Mouse (Mus musculus) liver, embryonic 13.5 days (tissue): ENCODE data around the gene Rpp25l. TPM values are rescaled to one million over a fixed set of nuclear protein-coding genes. Genes with fewer than 3 reads are reported as not detected.

Experiments
- ATAC-seq: fragments of 200-750 bp; cut with Nextera tagmentation; 2 replicates; pipeline ENCODE4 v1.8.0; 2017; ENCODE audit warnings: low read depth, mild to moderate bottlenecking, moderate number of reproducible peaks, moderate library complexity
- DNase-seq: peaks from one replicate; pipeline ENCODE4 v3.0.0; 2022
- H3K27ac ChIP-seq: fragments of 300-500 bp; sonication (generic); 2 replicates; pipeline ENCODE4 v1.5.1; 2015; ENCODE audit warnings: moderate library complexity, mild to moderate bottlenecking, inconsistent platforms
- H3K27me3 ChIP-seq: fragments of 300-500 bp; sonication (generic); 2 replicates; pipeline ENCODE4 v1.6.1; 2015; ENCODE audit warnings: mild to moderate bottlenecking, inconsistent platforms
- H3K36me3 ChIP-seq: fragments of 300-500 bp; sonication (generic); 2 replicates; pipeline ENCODE4 v1.6.1; 2015; ENCODE audit warnings: mild to moderate bottlenecking, inconsistent platforms
- H3K4me1 ChIP-seq: fragments of 300-500 bp; sonication (generic); replicated peaks from 2 replicates; pipeline ENCODE4 v1.6.1; 2015; ENCODE audit warnings: inconsistent platforms
- H3K4me2 ChIP-seq: fragments of 300-500 bp; sonication (generic); 2 replicates; pipeline ENCODE4 v1.6.1; 2015; ENCODE audit warnings: inconsistent platforms, mild to moderate bottlenecking, moderate library complexity
- H3K4me3 ChIP-seq: fragments of 300-500 bp; sonication (generic); replicated peaks from 2 replicates; pipeline ENCODE4 v1.5.1; 2015; ENCODE audit warnings: mild to moderate bottlenecking, inconsistent platforms
- H3K9ac ChIP-seq: fragments of 300-500 bp; sonication (generic); 2 replicates; pipeline ENCODE4 v1.6.1; 2015; ENCODE audit warnings: mild to moderate bottlenecking, inconsistent platforms
- H3K9me3 ChIP-seq: fragments of 300-500 bp; sonication (generic); replicated peaks from 2 replicates; pipeline ENCODE4 v1.6.1; 2016; ENCODE audit warnings: inconsistent platforms
- WGBS: fragments of 180-500 bp; shearing (Covaris S2); methylation state at CpG from one replicate; pipeline ENCODE4 v1.1.7; 2015; ENCODE audit not compliant: insufficient replicate concordance; 5-methylcytosine and 5-hydroxymethylcytosine counted together
- polyA plus RNA-seq: library from polyadenylated mRNA; unstranded; fragments of >200 nt; fragmentation: Nextera tagmentation; extraction: Ambion mirVana; gene quantifications from 2 replicates; pipeline ENCODE4 v1.2.1, GENCODE M21; 2015

Rpp25l gene
- polyA plus RNA-seq, 1 experiment from 2014 or later: 38.6 TPM

DNA sequence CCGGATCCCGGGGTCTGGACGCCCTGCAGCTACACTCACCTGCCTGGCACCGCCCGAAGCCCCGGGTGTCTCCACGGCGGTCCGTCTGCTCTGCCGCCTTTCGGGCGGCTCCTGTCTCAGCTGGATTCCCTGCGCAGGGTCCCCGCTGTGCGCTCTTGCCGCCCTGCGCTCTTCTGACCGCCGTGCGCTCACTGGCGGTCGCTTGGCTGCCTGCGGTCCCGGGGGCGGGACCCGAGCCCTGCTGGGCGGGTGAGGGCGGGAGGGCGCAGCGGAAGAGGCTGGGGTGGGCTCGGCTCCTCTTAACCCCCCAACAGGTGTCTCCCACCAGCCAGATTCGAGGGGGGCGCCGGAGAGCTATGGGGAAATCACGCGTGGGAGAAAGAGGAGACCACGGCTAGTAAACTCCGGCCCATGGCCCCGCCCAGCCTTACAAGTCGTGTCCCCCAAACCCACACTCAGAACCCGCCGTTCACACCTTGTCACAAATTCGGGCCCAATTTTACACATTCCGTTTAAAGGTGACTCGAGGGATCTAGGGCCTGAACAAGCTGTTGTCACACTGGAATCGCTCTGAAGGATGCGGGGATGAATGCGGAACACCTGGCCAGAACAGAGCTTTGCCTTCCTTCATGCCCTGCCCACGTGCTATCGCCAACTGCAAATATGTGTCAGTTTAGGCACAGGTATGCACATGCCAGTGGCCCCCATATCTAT is 17.9 kb upstream of the Rpp25l start, which contains the start of gene Arid3c:
Gene Arid3c, minus strand, starts transcription at position 91 of the 714 bp plus-strand sequence.
- peaks cover 77% of the 10 kb centered on the region for H3K27me3 ChIP-seq
- no peaks in the 10 kb centered on the region for H3K36me3 ChIP-seq
- 2% methylated on average over 50 of the region's 50 CpGs for WGBS
- H3K9me3 ChIP-seq: no peaks in the 10 kb centered on the region
- no peak within 1 kb of the TSS for H3K27ac ChIP-seq
- DNase-seq: no peak
- H3K4me3 ChIP-seq: peak within 1 kb of the TSS; percentile 35
- peaks cover 7% of the 10 kb centered on the region; the same call in 1 of the 2 replicates for H3K4me1 ChIP-seq
- no peak within 1 kb of the TSS for H3K9ac ChIP-seq
- peak within 1 kb of the TSS; percentile 56 for H3K4me2 ChIP-seq
- no peak for ATAC-seq

DNA sequence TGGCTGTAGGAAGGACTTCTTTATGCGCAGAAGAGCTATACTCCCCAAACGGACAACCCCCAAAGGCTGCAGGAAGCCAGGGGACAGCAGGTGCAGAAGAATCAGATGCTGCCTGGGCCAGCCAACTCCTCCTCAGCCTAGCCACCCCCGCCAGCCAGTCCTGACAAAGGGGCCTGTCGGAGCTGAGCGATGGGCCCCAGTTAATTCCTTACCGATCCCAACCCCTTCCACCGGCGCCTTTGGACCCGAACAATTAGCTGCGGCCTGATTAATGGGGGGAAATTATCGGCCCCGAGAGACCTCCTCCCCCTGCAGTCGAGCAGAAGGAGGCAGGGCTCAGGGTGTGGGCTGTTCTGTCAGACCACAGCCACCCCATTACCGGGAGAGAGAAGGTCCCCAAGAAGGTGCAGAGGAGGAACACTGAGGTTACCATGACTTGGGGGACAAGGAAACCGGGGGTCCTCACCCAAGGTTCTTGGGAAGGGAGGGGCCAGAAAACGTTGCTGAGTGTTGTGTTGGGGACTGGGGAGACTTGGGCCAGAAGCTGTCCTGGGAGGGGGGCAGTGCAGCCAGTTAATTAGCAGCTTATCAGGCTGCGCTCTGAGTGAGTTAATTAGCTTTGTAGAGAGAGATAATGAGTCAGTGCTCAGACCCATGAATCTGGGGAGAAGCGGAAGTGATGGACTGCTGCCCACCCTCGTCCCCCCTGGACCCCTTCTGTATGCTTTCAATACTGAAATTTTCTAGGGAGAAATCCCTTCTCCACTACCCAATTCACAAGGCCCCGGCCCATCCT is 13.7 kb upstream of the Rpp25l start:
- Histone ChIP-seq H3K36me3 (no peaks in the 10 kb centered on the region), H3K4me1 (peaks cover 19% of the 10 kb centered on the region), H3K4me3 (no peak overlapping the region), H3K9me3 (no peaks in the 10 kb centered on the region), H3K9ac (no peak overlapping the region), H3K27me3 (peaks cover 83% of the 10 kb centered on the region), H3K27ac (no peak overlapping the region), H3K4me2 (no peak overlapping the region)
- ATAC-seq (no peak), DNase-seq (no peak)
- WGBS: 16% methylated on average over 20 of the region's 20 CpGs

DNA sequence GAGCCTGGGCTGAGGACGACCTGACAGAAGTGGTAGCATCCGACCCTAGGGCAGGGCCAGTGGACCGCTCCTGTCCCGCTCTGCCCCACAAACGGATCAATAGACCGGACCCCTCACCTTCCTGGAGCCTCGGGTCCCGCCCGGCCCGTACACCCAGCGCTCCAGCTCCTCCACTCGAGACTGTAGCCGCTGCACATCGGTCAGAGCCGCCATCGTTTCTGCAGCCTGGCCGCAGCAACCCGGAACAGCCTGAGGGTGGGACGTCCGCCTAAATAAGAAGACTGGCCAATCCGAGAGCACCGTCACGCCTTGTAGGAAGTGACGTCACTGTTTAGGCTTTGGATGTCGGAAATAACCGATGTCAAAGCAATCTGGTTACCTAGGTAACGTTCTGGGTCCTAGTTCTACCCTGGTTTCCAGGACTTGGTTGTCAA is 9.6 kb upstream of the Rpp25l start, which contains the start of gene Dctn3:
Gene Dctn3, minus strand, starts transcription at position 253 of the 434 bp plus-strand sequence.
- peaks cover 45% of the 10 kb centered on the region for H3K27me3 ChIP-seq
- peaks cover 19% of the 10 kb centered on the region for H3K4me1 ChIP-seq
- peak within 1 kb of the TSS; percentile 87 for H3K4me3 ChIP-seq
- no peaks in the 10 kb centered on the region for H3K9me3 ChIP-seq
- peak within 1 kb of the TSS; percentile 88 for H3K9ac ChIP-seq
- H3K27ac ChIP-seq: no peak within 1 kb of the TSS
- H3K4me2 ChIP-seq: peak within 1 kb of the TSS; percentile 82
- H3K36me3 ChIP-seq: peaks cover 27% of the 10 kb centered on the region
- ATAC-seq (peak; percentile 94), DNase-seq (peak; percentile 83)
- WGBS: 0% methylated on average over 27 of the region's 27 CpGs

DNA sequence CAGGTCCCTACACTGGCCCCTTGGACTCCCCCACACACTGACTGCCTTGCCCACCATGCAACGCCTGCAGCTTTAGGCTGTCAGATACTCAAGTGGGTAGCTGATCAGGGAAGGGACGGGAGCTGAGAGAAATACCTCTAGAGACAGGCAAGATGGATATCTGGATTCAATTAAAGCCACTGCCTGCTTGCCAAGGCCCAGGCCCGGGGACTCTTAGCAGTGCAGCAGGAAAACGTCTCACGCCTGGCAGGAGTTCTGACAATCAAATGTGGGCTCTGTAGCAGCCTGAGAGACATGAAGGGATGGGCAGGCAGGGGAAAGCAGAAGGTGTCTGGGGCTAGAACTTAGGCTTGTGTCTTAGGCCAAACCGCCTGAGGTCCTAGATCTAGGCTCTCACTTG is 3.5 kb upstream of the Rpp25l start:
- Histone ChIP-seq H3K4me3 (no peak overlapping the region), H3K36me3 (peaks cover 52% of the 10 kb centered on the region), H3K4me1 (peaks cover 30% of the 10 kb centered on the region), H3K27ac (no peak overlapping the region), H3K9me3 (no peaks in the 10 kb centered on the region), H3K27me3 (no peaks in the 10 kb centered on the region), H3K4me2 (no peak overlapping the region), H3K9ac (no peak overlapping the region)
- ATAC-seq (no peak), DNase-seq (no peak)
- WGBS: 69% methylated on average over 6 of the region's 6 CpGs

DNA sequence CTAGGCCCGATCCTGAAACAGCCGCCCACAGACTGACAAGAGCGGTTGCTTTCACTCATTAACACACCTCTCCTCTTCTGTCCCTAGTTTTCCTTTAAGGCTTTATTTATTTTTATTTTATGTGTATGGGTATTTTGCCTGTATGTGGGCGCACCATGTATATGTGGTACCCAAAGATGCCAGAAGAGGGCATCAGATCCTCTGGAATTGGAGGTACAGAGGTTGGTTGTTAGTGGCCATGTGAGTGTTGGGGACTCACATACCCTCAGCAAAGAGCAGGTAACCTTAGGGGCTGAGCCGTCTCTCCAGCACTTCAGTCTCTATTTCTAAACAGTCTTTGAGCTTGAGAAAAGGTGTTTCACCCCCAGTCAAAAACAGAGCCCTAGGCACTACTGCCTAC is 2.3 kb upstream of the Rpp25l start:
- Histone ChIP-seq H3K27ac (no peak overlapping the region), H3K9me3 (no peaks in the 10 kb centered on the region), H3K4me2 (no peak overlapping the region), H3K9ac (no peak overlapping the region), H3K27me3 (no peaks in the 10 kb centered on the region), H3K4me1 (peaks cover 33% of the 10 kb centered on the region), H3K4me3 (no peak overlapping the region), H3K36me3 (peaks cover 52% of the 10 kb centered on the region)
- ATAC-seq: no peak
- no peak for DNase-seq
- 77% methylated on average over 5 of the region's 5 CpGs for WGBS

DNA sequence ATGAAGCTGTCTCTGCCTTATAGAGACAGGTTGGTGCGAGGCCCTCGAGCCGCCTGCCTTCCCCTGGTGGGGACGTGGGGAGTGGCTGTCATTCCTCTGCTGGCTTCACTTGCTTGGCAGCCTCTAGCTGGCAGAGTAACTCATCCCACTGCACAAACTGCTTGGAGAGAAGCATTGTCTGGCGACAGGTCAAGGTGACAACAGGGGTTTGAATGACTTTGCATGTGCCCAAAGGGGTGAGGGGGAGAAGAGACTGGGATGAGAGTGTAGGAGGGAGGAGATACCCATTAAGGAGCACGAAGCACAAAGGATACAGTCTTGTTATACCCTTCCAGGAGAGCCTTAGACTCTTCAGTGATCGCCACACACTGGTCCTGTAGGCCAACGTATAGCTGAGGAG is 1.7 kb upstream of the Rpp25l start:
- H3K9me3 ChIP-seq: no peaks in the 10 kb centered on the region
- no peak overlapping the region for H3K4me2 ChIP-seq
- no peak for DNase-seq
- H3K4me3 ChIP-seq: no peak overlapping the region
- H3K9ac ChIP-seq: no peak overlapping the region
- H3K4me1 ChIP-seq: peaks cover 33% of the 10 kb centered on the region
- H3K27ac ChIP-seq: no peak overlapping the region
- H3K27me3 ChIP-seq: no peaks in the 10 kb centered on the region
- ATAC-seq: no peak
- 71% methylated on average over 8 of the region's 8 CpGs for WGBS
- peaks cover 48% of the 10 kb centered on the region for H3K36me3 ChIP-seq

DNA sequence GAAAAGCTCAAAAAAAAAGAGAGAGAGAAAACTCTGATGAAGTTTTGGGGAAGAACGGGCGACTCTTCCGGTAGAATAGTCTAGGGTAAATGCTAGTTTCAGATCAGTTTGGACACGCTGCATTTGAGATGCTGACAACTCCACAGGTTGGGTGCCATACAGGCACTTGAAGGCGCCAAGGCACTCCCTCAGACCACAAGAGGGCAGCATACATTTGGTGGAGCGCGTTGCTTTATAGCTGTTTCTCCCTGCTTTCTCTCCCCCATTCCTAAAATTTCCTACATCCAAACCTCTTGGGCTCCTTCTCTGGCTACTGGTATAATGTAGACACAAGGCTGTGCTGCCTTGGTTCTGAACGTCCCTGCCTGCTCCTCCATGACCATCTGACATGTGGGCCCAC is 942 bp upstream of the Rpp25l start:
- no peak for DNase-seq
- no peak overlapping the region for H3K27ac ChIP-seq
- H3K9me3 ChIP-seq: no peaks in the 10 kb centered on the region
- no peak for ATAC-seq
- no peaks in the 10 kb centered on the region for H3K27me3 ChIP-seq
- WGBS: 18% methylated on average over 8 of the region's 8 CpGs
- peak overlapping the region; percentile 93 for H3K9ac ChIP-seq
- peak overlapping the region; percentile 86 for H3K4me3 ChIP-seq
- H3K36me3 ChIP-seq: peaks cover 40% of the 10 kb centered on the region
- H3K4me1 ChIP-seq: peaks cover 33% of the 10 kb centered on the region
- peak overlapping the region; percentile 94 for H3K4me2 ChIP-seq

DNA sequence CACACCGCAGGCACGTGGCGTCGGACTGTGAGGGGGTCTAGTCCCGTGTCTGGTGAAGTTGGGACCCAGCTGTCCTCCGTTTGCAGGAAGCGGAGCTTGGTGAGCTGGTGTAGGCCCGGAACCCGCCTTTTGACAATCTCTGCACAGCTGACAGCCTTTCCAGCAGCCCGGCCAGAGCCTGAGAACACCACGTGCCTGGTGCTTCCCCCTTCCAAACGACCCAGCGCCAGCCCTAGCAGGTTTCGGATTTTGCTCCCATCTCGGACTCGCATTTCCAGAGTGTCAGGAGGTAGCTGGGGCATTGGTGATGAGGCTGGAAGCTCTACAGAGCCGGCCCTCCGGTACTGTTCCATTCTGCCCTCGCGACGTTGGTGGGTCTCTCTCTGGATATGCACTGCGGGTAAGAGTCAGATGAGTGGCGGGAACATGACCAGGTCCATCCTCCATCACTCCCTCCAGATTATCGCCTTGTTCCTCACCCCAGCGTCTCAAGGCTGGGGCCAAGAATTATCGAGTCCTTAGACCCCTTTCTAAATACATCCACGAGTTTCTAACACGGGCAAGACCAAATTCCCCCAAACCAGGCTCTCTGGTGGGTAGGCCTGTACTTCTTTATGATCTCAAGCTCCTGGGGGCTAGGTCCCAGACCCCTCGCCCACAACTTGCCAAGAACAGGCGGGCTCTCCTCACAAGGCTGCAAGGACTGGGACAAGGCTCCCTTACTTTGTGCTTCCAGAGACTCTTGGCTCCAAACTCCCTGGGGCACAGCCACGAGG is 725 bp downstream of the Rpp25l start:
- Histone ChIP-seq H3K4me3 (peak overlapping the region; percentile 86), H3K9me3 (no peaks in the 10 kb centered on the region), H3K9ac (peak overlapping the region; percentile 93), H3K4me1 (peaks cover 33% of the 10 kb centered on the region), H3K27ac (peak overlapping the region; percentile 68), H3K27me3 (peaks cover 6% of the 10 kb centered on the region; the same call in 1 of the 2 replicates), H3K36me3 (peaks cover 23% of the 10 kb centered on the region), H3K4me2 (peak overlapping the region; percentile 94)
- DNase-seq: no peak
- 41% methylated on average over 31 of the region's 31 CpGs for WGBS
- ATAC-seq: peak; percentile 48

DNA sequence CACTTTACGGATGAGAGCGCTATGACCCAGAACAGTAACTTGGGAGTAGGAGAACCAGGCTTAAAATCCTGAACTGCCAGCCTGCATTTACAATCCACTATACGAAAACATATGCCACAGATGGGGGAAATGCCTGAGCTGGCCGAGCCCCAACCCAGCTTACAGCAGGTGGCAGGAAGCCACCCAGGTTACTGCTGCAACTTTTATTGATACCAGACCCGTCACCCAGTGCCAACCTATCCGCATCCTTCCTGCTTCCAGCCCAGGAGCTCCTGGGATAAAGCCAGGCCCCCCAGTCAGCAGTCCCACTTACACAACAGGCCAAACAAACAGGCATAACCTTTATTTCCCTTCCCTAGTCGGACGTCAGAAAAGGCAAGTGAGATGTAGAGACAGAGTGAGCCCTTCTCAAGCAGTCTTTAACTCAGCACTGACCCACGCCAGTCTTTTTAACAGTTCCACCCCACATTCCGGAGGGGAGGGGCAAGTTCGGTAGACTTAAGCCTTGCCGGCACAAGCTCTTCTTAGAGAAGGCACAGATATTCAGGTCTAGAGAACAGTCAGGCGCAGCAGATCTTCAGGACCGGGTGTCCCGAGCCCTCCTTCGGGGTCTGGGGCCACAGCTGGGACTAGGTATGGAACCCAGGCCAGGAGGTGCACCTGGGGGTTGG is 1.5 kb downstream of the Rpp25l start:
- H3K4me2 ChIP-seq: peak overlapping the region; percentile 94
- peak overlapping the region; percentile 86 for H3K4me3 ChIP-seq
- no peak for ATAC-seq
- H3K4me1 ChIP-seq: peaks cover 33% of the 10 kb centered on the region
- H3K27me3 ChIP-seq: peaks cover 13% of the 10 kb centered on the region; the same call in 1 of the 2 replicates
- no peak for DNase-seq
- peak overlapping the region; percentile 93 for H3K9ac ChIP-seq
- H3K9me3 ChIP-seq: no peaks in the 10 kb centered on the region
- H3K36me3 ChIP-seq: peaks cover 16% of the 10 kb centered on the region
- 84% methylated on average over 16 of the region's 16 CpGs for WGBS
- no peak overlapping the region for H3K27ac ChIP-seq

DNA sequence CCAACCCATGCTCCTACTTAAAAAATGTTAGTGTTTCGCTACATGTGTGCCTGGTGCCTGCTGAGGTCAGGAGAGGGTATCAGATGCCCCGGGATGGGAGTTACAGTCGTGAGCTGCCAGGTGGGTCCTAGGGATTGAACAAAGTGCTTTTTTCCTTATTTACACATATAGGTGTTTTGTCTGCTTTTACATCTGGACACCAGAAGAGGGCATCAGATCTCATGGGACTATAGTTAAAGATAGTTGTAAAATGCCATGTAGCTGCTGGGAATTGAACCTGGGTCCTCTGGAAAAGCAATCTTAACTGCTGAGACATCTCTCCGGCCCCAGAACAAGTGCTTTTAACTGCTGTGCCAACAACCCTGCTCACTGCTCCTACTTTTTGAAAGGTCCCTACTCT is 3.1 kb downstream of the Rpp25l start:
- 57% methylated on average over 4 of the region's 4 CpGs for WGBS

More for the DNA sequence above, 3.1 kb downstream of the Rpp25l start:
- H3K27me3 ChIP-seq: peaks cover 29% of the 10 kb centered on the region
- no peak overlapping the region for H3K27ac ChIP-seq
- DNase-seq: no peak
- no peaks in the 10 kb centered on the region for H3K9me3 ChIP-seq
- peaks cover 8% of the 10 kb centered on the region for H3K36me3 ChIP-seq
- no peak overlapping the region for H3K9ac ChIP-seq
- no peak for ATAC-seq
- peaks cover 33% of the 10 kb centered on the region for H3K4me1 ChIP-seq
- no peak overlapping the region for H3K4me3 ChIP-seq
- no peak overlapping the region for H3K4me2 ChIP-seq
